Mouse (Mus musculus): ENCODE data around the gene Il31.
"Not testable (repeated sequence)": the region's sequence is repeated elsewhere in the genome, so short reads cannot be mapped to it uniquely, and the experiment has no call there.

Il31 gene

GRCm38 (mm10) chr5:123489112-123489785, at the start of gene Il31, which contains the start of gene Lrrc43:
Gene Il31, minus strand, starts transcription at chr5:123489489.
Gene Lrrc43, plus strand, starts transcription at chr5:123489305.
- no peak for DNase-seq

GRCm38 (mm10) chr5:123533801-123534200, 44.5 kb upstream of the Il31 start:
- DNase-seq = no peak

DNA sequence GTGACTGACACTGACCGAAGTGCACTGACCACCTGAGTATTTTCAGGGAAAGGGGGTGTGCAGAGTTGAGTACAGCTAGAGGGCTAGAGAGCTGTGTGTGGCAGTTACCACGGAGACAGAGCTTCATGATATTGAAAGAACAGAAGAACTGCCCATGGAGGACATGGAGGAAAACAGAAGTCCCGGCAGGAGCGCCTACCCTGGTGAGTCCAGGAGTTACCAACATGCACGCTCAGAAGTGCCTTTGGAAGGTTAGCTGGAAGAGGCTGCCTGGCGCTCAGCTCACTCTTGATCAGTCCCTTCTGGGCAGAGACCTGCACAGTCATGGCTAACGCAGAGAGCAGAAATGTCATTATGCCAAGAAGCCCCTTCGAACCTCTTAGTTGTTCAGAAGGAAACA, 40.8 kb upstream of the Il31 start:
- DNase-seq = no peak

GRCm38 (mm10) chr5:123528641-123529040, 39.4 kb upstream of the Il31 start:
- no peak for DNase-seq

GRCm38 (mm10) chr5:123525916-123526495, 36.7 kb upstream of the Il31 start:
- no peak for DNase-seq

- no peak for DNase-seq
Observed at GRCm38 (mm10) chr5:123525281-123525680, 36.0 kb upstream of the Il31 start, which contains the start of gene Gm49027. Gene Gm49027, minus strand, starts transcription at chr5:123525488.

GRCm38 (mm10) chr5:123524393-123524750, 35.1 kb upstream of the Il31 start:
- DNase-seq = no peak

DNA sequence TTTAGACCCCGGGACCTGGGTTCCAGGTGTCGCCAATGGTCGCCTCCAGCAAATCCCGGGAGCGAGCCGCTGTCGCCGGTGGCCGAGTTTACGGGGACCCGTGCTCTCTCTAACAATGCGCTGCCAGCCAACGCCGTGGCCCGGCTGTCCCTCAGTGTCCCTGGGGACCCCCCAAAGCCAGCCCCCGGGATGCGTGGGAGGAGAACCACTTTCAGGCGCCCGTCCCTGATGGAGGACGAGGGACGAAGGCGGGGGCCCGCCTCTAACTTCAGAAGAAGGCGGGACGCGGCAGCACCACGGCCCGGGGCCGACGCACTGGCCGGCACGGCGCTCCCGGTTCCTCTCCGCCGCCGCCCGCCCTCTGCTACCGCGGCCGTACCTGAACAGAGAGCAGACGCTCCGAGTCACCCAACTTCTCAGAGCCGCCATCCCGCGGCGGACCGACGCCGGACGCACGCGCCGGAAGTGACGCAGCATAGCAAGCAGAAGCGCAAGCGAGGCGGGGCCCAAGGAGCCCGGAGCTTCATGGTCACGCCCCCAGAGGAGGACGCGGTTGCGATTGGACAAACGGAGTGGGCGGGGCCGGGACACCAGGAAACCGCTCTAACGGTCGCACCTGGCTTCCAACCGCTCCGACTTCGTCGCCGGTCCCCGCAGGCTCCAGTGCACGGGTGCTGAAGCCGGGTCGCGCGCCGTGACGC, 34.6 kb upstream of the Il31 start, which contains the start of gene Diablo:
Diablo (minus strand) TSS at position 485 of the 701 bp plus-strand sequence.
- DNase-seq = peak; percentile 98

GRCm38 (mm10) chr5:123522166-123522565, 32.9 kb upstream of the Il31 start:
- peak; percentile 7 for DNase-seq

- DNase-seq = peak; percentile 2
Observed at GRCm38 (mm10) chr5:123521621-123522020, 32.3 kb upstream of the Il31 start.

DNA sequence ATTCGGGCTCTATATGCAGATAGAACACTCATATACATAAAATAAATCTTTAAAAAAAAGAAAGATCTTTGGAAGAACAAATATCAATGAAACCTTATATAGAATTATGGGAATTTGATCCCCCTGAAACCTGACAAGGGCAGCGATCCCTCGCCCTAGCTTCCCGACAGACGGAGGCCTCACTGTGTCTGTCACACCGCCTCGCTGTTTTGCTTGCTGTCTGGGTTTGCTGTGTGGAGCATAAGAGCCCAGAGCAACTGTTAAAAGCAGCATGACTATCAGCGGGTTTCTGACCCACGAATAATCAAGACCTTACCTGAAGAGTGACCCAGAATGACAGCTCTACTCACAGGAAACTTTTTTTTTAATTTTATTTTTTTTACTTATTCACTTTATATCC, 31.4 kb upstream of the Il31 start:
- DNase-seq = peak; percentile 1

- DNase-seq = no peak
Observed at GRCm38 (mm10) chr5:123514871-123515270, 25.6 kb upstream of the Il31 start.

GRCm38 (mm10) chr5:123512102-123512501, 22.8 kb upstream of the Il31 start:
- DNase-seq = no peak

DNA sequence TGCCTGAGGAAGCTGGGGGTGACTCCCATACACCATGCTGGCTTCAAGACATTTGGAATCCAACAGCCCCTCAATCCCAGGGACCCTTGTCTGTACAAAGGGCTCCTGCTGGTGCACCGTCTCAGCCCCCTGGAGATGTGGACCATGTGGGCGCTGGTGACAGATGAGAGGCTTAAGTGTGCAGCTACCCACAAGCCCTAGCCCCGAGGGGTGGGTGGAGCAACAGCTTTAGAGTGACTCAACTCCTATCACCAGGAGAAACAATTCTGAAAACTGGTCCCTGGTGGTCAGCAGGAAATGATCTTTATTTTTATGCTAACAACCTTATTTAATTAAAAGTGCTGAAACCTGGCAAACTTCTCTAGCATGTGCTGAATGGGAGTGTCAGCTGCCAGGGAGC, 22.1 kb upstream of the Il31 start:
- DNase-seq = not testable (repeated sequence)

DNA sequence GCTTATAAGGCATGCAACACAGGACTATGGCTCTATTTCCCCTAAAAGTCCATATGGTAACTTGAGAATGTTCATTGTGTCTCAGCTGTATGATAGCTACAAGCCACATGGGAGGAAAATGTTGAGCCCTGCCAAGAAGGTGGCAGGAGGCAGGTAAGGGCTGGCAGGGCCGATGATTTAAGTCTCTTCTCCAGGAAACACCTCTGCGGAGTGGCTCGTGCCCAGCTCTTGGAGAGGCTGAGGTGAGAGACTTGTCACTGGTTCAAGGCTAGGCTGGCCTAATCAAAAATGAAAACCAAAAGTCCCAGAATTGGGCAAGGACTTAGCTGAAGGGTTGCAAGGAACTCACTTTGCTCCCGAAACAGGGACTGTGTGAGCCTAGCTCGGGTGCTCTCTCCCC, 20.9 kb upstream of the Il31 start, which contains the start of gene B3gnt4:
B3gnt4 (plus strand) TSS at position 301 of the 400 bp plus-strand sequence.
- no peak for DNase-seq

GRCm38 (mm10) chr5:123508921-123509320, 19.6 kb upstream of the Il31 start:
- DNase-seq = no peak

DNA sequence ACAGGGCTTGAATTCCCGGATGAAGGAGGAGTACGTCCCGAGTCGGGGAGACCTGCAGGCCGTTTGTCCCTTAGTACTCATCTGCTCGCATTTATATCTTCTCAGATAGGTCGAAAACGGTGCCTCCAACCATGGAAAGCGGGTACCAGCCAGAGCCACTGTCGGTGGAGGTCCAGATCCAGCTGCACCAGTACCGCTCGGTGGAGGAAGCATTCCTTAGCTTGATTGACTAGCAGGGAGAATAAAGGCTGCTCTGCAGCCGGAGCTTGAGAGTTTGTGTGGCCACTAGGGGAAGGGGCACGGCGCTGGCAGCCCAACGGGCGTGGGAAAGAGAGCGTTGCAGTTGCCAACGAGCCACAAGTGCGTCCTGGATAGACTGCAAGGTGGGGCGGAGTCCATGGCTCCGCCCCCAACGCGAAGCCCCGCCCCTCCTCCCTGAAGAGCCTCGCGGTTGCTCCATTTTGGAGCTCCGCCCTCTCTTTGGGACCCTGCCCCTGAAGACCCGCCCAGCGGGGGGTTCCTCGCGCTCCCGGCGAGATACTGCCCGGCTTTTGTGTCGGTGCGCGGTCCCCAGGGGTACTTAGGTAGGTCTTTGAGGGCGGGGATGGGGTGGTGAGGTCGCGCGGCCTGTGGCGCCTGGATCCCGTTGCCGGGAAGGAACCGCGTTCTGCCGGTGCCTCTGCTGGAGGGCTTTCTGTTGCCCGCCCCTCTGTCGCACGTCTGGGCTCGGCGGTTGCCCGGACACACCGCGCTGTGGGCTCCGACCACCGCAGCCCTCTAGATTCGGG, 18.8 kb upstream of the Il31 start:
- peak; percentile 69 for DNase-seq

DNA sequence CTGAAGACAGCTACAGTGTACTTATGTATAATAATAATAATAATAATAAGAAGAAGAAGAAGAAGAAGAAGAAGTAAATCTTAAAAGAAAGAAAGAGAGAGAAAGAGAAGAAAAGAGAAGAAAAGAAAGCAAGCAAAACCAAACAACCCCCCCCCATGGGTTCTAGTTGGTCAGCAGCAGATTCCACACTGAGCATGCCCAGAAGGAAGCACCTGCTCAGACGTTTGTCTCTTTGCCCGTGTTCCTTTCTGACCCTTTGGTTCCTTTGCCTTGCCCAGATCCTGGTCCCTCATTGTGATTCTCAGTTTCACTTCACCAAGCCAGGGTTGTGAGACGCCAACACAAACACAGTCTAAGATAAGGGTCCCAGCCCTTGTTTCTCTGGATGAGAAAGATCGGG, 12.7 kb upstream of the Il31 start:
- DNase-seq = no peak

GRCm38 (mm10) chr5:123499717-123500116, 10.4 kb upstream of the Il31 start:
- DNase-seq = peak; percentile 61

DNA sequence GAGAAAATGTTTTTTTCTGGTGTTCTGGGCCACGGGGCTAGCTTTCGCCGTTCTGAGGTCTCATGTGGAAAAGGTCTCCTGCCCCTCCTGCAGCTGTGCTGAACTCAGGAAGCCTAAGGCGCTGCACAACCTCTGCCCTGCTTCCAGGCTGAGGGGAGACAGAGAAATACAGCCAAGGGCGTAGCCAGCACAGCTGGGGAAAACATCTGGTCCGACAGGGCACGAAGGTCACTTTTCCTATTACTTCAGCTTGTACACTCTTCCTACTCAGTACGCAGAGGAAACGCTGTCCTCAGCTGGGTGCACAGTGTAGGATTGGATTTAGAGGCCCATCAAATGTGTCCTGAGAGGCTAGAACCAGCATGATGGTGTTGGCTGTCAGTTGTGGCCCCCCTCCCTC, 646 bp upstream of the Il31 start:
- no peak for DNase-seq

- no peak for DNase-seq
Observed at GRCm38 (mm10) chr5:123487659-123488395, 1.5 kb downstream of the Il31 start.

GRCm38 (mm10) chr5:123473817-123474216, 15.5 kb downstream of the Il31 start:
- no peak for DNase-seq
